Mouse (Mus musculus) left cerebral cortex, adult 9 months (tissue): ENCODE results near the gene Adamts2.

ENCODE experiments used
- DNase-seq, 2 experiments: peaks; one replicate each; pipeline ENCODE4 v3.0.0; 2022; ENCODE audit warnings: low spot score in 2 of 2

Gene Adamts2

DNA sequence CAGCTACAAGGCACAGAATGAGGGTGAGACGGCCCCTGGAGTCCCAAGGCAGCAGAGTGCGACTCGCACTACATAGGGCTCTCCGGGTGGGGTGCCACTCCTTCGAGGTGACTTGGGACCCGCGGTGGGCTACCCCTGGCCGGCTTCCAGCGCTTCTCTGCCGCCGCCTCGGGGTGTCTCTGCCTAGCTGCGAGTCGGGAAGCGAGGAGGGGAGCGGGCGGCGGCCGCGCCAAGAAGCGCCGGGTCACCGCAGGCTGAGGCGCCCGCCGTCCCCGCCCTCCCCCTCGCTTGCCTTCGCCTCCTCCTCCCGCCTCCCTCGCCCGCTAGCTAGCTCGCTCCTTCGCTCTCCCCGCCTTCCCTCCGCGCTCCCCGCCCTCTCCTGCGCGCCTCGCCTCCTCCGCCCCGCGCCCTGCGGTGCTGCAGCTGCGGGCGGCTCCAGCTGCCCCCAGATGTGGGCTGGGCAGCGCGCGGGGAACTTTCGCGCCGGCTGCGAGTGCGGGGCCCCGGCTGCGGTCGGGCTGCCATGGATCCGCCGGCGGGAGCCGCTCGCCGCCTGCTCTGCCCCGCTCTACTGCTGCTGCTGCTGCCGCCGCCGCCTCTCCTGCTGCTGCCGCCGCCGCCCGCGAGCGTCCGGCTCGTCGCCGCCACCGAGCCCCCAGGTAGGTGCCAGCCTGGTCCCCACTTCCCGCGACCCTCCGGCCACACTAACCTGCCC is at the start of gene Adamts2:
Gene Adamts2 (plus strand): TSS at position 444 of the 715 bp plus-strand sequence.
- no peak for DNase-seq

DNA sequence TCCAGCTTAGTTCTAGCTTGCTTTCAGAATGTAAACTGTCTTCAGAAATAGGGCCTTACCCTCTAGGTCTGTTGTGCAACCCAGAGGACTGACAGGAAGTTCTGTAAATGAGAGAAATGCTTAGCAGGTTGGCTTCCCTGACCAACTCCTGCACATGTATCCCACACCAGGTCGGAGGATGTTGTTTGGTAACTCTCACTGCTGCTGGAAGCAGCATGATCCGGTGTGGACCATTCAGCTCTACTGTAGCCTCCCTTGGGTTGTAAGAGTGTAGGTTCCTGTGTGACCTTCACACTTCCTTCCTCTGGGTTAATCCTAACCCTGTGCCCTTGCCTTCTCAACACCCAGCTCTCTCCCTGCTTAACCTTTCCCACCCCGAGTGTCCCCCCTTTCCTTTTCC is 44.8 kb upstream of the Adamts2 start:
- no peak for DNase-seq

DNA sequence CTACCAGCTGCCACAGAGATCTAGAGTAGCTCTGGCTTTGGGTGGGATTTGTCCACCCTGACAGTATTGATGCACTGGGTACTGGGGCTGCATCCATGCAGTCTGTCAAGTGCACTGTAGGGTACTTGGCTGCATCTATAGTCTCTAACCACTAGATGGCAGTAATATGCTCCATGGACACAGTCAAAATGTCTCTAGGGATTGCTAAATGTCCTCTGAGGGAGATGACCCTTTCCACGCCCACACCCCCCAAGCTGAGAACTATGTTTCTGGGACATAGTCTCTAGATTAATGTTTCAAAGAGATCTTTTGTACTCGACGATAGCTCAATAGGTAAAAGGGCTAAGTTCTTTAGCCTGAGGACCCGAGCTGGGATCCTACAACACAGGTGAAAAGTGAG is 42.8 kb upstream of the Adamts2 start:
- DNase-seq: no peak

DNA sequence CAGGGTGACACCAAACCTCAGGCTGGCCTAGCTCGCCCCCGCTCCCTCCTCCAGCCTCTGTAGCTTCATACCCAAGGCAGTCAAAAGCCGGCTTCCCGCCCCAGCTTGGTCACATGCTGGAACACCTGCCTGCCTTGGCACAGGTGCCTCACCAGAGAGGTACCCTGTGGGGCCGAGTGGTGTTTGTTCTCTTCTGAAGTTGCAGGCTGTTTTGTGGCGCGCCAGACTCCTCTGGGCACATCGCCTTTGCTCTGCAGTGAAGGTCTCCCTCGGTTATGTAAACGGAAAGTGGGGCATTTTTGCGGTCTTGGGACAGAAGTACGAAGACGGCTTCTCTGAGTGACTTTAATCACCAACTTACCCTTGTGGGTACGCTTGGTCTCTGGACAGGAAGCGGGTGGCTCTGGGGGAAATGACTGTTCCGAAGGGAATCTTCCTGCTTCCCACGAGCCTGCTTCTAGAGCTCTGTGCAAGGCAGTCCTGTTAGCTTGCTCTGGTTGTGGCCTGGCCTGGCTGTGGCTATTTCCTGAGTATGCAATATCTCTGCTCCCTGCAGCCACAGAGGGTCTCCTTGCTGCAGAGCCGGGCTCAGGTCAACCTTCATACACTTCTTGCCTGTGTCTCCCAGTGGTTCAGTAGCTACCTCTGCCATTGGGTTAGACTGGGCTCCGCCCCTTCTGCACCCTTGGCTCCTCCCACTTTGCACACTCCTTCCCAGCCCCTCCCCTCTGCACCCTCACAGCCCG is 36.2 kb upstream of the Adamts2 start:
- DNase-seq: no peak

DNA sequence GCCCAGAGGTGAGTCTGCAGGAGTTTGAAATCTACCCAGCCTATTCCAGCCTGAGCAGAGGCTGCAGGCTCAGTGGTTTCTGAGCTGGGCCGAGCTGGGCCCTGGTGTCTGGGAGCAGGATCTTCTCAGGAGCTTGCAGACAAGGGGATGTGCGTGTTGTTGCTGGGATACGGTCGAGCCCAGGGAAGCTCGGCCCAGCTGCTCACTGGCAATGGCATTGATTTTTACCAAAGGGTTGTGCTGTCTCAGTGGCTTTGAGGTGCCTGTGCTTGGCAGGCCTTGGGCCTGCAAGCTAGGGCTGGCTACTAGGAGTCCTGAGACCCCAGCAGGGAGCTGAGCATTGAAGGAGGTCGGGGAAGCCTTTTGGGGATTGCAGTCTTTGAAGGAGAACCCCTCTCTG is 30.4 kb upstream of the Adamts2 start:
- no peak for DNase-seq

DNA sequence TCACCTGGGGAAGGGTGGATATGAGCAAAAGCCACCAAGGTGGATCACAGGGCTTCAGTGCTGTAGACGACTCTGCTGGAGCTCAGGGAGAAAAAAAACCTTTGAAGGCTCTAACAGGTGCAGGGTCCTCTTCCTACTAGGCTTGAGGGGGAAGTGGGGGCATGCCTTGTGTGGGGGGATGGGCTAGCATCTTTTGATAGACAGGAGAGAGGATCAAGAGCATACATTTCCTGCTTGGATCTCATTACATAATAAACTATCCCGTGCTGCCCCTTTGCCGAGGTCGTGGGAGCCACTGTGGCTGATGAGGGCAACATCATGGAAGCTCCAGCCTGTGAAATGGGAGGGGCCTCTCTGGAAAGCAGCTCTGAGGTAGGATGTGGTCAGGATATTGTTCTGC is 25.4 kb upstream of the Adamts2 start:
- no peak for DNase-seq

GRCm38 (mm10) chr11:50587026-50587425 is 14.9 kb upstream of the Adamts2 start:
- no peak for DNase-seq

DNA sequence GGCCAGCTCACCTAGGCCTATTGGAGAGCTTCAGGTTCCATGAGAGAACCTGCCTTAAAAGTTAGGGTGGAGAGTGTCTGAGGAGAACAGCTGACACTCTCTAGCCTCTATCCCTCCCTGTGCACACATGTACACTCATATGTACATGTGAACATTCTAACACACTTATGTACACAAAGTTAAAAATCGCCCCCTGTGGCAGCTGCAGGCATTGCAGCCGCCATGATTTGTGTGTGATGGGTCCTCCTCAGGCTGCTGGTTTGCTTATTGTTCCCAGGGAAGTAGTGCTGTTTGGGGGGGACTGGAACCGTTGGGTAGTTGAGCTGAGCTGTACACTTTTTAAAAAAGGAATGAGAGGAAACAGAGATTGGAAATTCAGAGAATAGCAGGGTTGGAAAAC is 14.1 kb upstream of the Adamts2 start:
- peak in 1 of 2 experiments; percentile 38 for DNase-seq

DNA sequence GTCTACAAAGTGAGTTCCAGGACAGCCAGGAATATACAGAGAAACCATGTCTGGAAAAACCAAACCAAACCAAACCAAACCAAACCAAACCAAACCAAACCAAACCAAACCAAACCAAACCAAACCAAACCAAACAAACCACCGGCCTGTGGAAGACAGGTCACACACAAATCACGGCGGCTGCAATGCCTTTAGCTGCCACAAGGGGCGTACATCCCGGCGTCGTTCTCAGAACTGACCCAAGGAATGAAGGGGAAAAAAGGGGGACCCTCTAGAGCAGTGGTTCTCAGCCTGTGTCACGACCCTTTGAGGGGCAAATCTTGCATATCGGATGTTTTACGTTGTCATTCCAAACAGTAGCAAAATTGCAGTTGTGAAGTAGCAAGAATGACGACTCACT is 12.8 kb upstream of the Adamts2 start:
- DNase-seq: peak in 1 of 2 experiments; percentile 35

DNA sequence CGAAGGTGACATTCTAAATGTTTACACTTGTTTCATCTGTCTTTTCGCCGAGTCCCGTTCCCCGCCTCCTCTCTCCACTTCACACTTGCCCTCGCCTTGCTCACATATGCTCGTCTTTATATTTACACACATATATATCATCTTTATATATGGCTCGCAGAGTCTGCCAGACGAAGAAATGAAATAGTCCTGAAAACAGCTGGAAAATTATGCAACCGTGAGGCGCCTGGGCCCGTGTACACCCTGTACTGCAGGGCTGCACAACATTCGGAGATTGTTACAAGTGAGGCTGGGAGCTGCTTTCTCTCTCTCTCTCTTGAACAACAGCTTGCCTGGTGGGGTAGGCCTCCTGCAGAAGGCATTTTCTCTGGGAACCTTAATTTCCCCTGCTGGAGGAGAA is 10.8 kb upstream of the Adamts2 start:
- DNase-seq: peak; percentile 33 to 63

DNA sequence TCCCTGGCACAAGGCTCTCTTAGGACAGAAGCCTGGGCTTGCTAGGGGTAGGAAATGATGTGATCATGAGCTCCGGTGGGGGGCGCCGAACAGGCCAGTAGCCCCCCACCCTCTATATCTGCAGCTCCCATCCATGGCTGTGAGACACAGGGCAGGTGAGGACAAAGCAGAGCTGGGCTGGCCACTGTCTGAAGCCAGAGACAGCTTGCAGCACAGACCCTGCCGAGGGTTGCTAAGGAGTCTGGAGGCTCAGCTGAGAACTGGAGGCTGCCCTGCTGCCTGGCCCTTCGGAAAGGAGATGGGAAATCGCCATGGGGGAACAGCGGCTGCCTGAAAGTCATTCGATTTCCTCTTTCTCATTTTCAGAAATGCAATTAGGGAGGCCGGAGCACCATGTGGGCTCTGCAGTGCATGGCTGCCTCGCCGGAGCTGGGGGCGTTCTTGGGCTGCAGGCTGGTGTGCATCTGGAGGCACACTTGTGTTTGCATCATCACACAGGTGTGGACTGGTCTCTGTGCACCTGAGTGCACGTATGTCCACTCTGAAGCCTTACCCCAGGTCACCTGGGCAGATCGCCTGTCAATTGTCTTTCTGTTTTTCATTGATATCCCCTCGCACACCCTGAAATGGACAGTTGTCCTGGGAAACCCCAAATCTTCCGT is 8.9 kb upstream of the Adamts2 start:
- no peak for DNase-seq

DNA sequence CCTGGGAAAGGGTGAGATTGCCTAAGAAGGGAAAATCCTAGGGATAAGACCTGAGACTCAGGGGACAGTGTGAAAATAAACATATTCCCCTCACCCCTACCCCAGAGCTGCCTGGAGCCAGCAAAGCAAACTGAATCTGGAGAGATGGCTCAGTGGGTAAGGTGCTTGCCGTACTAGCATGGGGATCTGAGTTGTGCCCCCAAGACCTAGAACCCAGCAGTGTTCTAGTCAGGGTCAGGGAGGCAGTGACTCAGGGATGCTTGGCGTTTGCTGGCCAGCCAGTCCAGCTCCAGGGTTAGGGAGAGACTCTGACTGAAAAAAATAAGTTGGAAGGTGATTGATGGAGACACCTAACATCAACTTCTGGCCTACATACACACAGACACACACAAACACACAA is 5.3 kb upstream of the Adamts2 start:
- DNase-seq: no peak

GRCm38 (mm10) chr11:50599156-50599555 is 2.7 kb upstream of the Adamts2 start:
- no peak for DNase-seq

- DNase-seq: no peak
Observed at GRCm38 (mm10) chr11:50602356-50603081, 635 bp downstream of the Adamts2 start.

DNA sequence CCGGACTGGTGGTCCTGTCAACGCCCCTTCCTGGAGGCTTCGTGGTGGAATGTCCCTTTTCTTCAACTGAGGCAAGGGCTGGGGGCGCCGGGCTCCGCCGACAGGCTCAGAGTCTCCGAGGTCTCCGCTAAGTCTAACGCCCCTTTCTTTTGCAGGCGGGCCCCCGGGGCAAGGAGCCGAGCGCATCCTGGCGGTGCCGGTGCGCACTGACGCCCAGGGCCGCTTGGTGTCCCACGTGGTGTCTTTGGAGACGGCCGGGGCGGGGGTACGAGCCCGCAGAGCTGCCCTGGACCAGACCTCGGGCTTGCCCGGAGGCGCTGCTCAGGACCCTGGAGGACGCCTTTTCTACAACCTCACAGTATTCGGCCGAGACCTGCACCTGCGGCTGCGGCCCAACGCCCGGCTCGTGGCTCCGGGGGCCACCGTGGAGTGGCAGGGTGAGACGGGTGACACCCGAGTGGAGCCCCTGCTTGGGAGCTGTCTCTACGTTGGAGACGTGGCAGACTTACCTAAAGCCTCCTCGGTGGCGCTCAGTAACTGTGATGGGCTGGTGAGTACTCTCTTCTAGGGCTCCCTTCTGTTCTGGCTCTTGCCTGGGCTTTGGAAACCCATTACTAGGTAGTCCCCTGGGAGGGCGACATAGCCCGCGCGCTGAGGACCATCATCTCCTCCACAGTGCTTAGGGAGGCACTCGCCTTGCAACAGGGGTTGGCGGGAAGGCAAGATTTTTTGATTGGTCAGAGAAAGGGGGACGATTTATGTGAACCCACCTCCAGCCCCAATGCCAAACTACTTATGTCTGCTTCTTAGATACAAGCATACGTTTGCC is 1.4 kb downstream of the Adamts2 start:
- no peak for DNase-seq

DNA sequence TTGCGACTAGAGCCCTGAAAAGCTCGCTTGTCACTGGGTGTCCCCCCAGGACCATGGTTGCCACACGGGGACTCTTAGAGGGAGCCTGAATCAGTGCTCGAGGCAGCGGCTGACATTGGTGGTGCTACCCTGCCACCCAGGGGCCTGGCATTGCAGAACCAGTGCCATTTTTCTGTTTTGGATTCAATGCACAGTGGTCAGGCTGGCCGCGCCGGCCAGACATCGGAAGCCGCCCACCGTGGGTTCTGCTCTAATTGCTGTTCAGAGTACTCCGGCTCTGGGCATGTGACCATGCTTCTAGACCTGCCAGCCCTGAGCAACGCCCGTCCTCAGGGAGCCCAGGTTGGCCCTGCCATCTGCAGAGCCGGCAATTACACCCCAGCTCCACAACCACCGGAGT is 2.5 kb downstream of the Adamts2 start:
- no peak for DNase-seq

DNA sequence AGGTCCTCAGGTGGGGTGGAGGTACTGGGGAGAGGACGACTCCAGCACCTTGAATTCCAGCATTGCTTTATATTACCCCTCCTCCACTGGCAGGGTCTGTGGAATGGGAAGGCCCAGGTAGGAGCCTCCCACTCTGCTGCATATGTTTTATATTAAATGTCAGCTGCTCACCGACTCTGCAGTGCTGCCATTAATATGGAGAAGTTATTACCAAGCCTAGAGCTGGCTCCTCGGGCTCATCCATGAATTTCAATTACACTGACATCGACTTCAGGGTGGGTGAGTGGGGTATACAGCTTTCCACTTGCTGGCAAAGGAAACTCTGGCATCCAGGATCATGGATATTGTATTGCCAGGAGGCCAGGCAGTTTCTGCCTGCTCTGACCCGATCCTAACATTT is 9.3 kb downstream of the Adamts2 start:
- no peak for DNase-seq

- DNase-seq: no peak
Observed at GRCm38 (mm10) chr11:50617015-50617543, 15.2 kb downstream of the Adamts2 start.

GRCm38 (mm10) chr11:50620926-50621325 is 19.0 kb downstream of the Adamts2 start:
- no peak for DNase-seq

DNA sequence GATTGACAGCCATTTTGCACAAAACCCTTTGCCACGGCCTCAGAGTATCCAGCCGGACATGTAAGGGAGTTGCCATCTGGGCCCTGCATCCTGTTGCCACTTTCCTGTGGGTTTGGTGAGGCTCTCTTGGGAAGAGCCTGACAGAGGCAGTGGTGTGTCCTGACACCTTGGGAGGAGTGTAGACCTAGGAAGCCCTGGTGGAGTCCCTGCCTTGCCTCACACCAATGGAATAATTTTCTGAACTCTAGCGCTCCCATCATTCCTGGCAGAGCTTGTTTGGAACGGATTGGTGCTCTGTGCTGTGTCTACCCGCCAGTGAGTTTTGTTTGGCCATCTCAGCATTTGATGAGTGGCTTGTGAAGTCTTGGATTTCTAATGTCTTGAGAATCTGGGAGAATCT is 19.5 kb downstream of the Adamts2 start:
- DNase-seq: no peak

DNA sequence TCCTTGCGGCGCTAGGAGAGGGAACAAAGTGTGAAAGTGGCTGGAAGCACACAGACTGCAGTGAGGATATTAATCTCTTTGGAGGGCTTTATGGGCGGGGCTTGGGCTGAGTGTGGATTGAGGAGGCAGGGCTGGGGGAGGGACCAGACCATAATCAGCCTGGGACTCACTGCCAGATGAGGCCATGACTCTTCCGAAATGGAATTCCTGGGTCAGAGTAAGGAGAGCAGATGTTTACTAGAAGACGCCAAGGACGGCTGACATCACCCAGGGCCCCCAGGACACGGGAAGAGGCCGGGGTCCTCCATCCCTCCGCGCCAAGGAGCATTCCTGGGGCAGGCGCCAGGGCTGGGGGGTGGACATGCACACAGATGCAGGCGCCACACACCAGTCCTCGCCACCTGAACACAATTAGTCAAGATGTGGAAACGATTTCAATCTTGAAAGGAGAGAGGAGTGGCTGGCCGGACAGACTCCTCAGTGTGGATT is 20.4 kb downstream of the Adamts2 start:
- no peak for DNase-seq
